Mouse (Mus musculus): ENCODE data around the gene Tfap4. TPM values are rescaled to one million over a fixed set of nuclear protein-coding genes. Genes with fewer than 3 reads are reported as not detected.

The Tfap4 gene
- polyA plus RNA-seq, 1 experiment from 2014 or later: 4.1 TPM

- H3K9ac ChIP-seq (ENCODE audit: low read length): peak overlapping the region; percentile 96
- 71% methylated on average over 2 of the region's 2 CpGs for WGBS
- no peak for ATAC-seq (ENCODE audit: insufficient number of reproducible peaks, insufficient read depth, low FRiP score, low read depth)
- no peak overlapping the region for H3K4me3 ChIP-seq (ENCODE audit: control insufficient read depth in 1 of 2, insufficient read depth in 1 of 2, low read depth in 1 of 2, low read length in 2 of 2)
- H3K4me1 ChIP-seq (ENCODE audit: control insufficient read depth in 2 of 2, insufficient read depth in 2 of 2, low read length in 2 of 2): peaks cover 67 to 71% of the 10 kb centered on the region in 2 experiments
- no peaks in the 10 kb centered on the region for H3K9me3 ChIP-seq (ENCODE audit: control insufficient read depth, low read length)
- peak overlapping the region; percentile 91 for H3K4me2 ChIP-seq (ENCODE audit: low read length)
- no peaks in the 10 kb centered on the region for H3K36me3 ChIP-seq (ENCODE audit: control insufficient read depth, insufficient read depth, low read length)
- no peaks in the 10 kb centered on the region for H3K27me3 ChIP-seq (ENCODE audit: control insufficient read depth, insufficient read depth, low read length)
- peak overlapping the region in 1 of 2 experiments; percentile 96; a peak in 1 of 4 replicates for H3K27ac ChIP-seq (replicated peaks in 1 of 2; ENCODE audit: control insufficient read depth in 1 of 2, insufficient read depth in 1 of 2, low read depth in 2 of 2, low read length in 2 of 2)
These were observed 37.2 kb upstream of the Tfap4 start for GRCm38 (mm10) chr16:4596836-4597235.

GRCm38 (mm10) chr16:4596141-4596728 lies 36.6 kb upstream of the Tfap4 start:
- WGBS: 29% methylated on average over 3 of the region's 3 CpGs
- H3K4me2 ChIP-seq (ENCODE audit: low read length): peak overlapping the region; percentile 91
- peak overlapping the region; percentile 96 for H3K9ac ChIP-seq (ENCODE audit: low read length)
- peak overlapping the region; percentile 40 to 96 for H3K27ac ChIP-seq (replicated peaks in 1 of 2; ENCODE audit: control insufficient read depth in 1 of 2, insufficient read depth in 1 of 2, low read depth in 2 of 2, low read length in 2 of 2)
- peaks cover 62 to 65% of the 10 kb centered on the region in 2 experiments for H3K4me1 ChIP-seq (ENCODE audit: control insufficient read depth in 2 of 2, insufficient read depth in 2 of 2, low read length in 2 of 2)
- no peaks in the 10 kb centered on the region for H3K27me3 ChIP-seq (ENCODE audit: control insufficient read depth, insufficient read depth, low read length)
- ATAC-seq (ENCODE audit: insufficient number of reproducible peaks, insufficient read depth, low FRiP score, low read depth): no peak
- peaks cover 2% of the 10 kb centered on the region for H3K36me3 ChIP-seq (ENCODE audit: control insufficient read depth, insufficient read depth, low read length)
- no peaks in the 10 kb centered on the region for H3K9me3 ChIP-seq (ENCODE audit: control insufficient read depth, low read length)
- peak overlapping the region; percentile 76 to 85 for H3K4me3 ChIP-seq (ENCODE audit: control insufficient read depth in 1 of 2, insufficient read depth in 1 of 2, low read depth in 1 of 2, low read length in 2 of 2)

GRCm38 (mm10) chr16:4595527-4595963 lies 35.9 kb upstream of the Tfap4 start:
- no peak for ATAC-seq (ENCODE audit: insufficient number of reproducible peaks, insufficient read depth, low FRiP score, low read depth)
- peak overlapping the region; percentile 91 for H3K4me2 ChIP-seq (ENCODE audit: low read length)
- no peaks in the 10 kb centered on the region for H3K27me3 ChIP-seq (ENCODE audit: control insufficient read depth, insufficient read depth, low read length)
- peak overlapping the region; percentile 76 to 85 for H3K4me3 ChIP-seq (ENCODE audit: control insufficient read depth in 1 of 2, insufficient read depth in 1 of 2, low read depth in 1 of 2, low read length in 2 of 2)
- no peaks in the 10 kb centered on the region for H3K9me3 ChIP-seq (ENCODE audit: control insufficient read depth, low read length)
- H3K36me3 ChIP-seq (ENCODE audit: control insufficient read depth, insufficient read depth, low read length): peaks cover 8% of the 10 kb centered on the region
- 8% methylated on average over 5 of the region's 5 CpGs for WGBS
- peak overlapping the region; percentile 96 for H3K9ac ChIP-seq (ENCODE audit: low read length)
- peak overlapping the region; percentile 82 to 96 for H3K27ac ChIP-seq (replicated peaks in 1 of 2; ENCODE audit: control insufficient read depth in 1 of 2, insufficient read depth in 1 of 2, low read depth in 2 of 2, low read length in 2 of 2)
- peaks cover 55 to 58% of the 10 kb centered on the region in 2 experiments for H3K4me1 ChIP-seq (ENCODE audit: control insufficient read depth in 2 of 2, insufficient read depth in 2 of 2, low read length in 2 of 2)

- WGBS: under 1% methylated on average over 35 of the region's 52 CpGs
These were observed 35.3 kb upstream of the Tfap4 start for GRCm38 (mm10) chr16:4594814-4595526.

GRCm38 (mm10) chr16:4593971-4594813 lies 34.5 kb upstream of the Tfap4 start, which contains the start of gene Glis2:
Glis2 (plus strand) TSS chr16:4594713.
- Histone ChIP-seq H3K27me3 (ENCODE audit: control insufficient read depth, insufficient read depth, low read length) (no peaks in the 10 kb centered on the region), H3K27ac (replicated peaks in 1 of 2; ENCODE audit: control insufficient read depth in 1 of 2, insufficient read depth in 1 of 2, low read depth in 2 of 2, low read length in 2 of 2) (peak within 1 kb of the TSS; percentile 94 to 96), H3K4me2 (ENCODE audit: low read length) (peak within 1 kb of the TSS; percentile 91), H3K36me3 (ENCODE audit: control insufficient read depth, insufficient read depth, low read length) (peaks cover 21% of the 10 kb centered on the region), H3K9me3 (ENCODE audit: control insufficient read depth, low read length) (no peaks in the 10 kb centered on the region), H3K9ac (ENCODE audit: low read length) (peak within 1 kb of the TSS; percentile 96), H3K4me1 (ENCODE audit: control insufficient read depth in 2 of 2, insufficient read depth in 2 of 2, low read length in 2 of 2) (peaks cover 44 to 46% of the 10 kb centered on the region in 2 experiments), H3K4me3 (ENCODE audit: control insufficient read depth in 1 of 2, insufficient read depth in 1 of 2, low read depth in 1 of 2, low read length in 2 of 2) (peak within 1 kb of the TSS; percentile 76 to 85)
- peak; percentile 86 for ATAC-seq (ENCODE audit: insufficient number of reproducible peaks, insufficient read depth, low FRiP score, low read depth)
- 0% methylated on average over 27 of the region's 74 CpGs for WGBS

More at GRCm38 (mm10) chr16:4594814-4595526, 35.3 kb upstream of the Tfap4 start:
- ATAC-seq (ENCODE audit: insufficient number of reproducible peaks, insufficient read depth, low FRiP score, low read depth): peak; percentile 2; the same call in 1 of the 2 replicates
- Histone ChIP-seq H3K4me1 (ENCODE audit: control insufficient read depth in 2 of 2, insufficient read depth in 2 of 2, low read length in 2 of 2) (peaks cover 50 to 53% of the 10 kb centered on the region in 2 experiments), H3K4me3 (ENCODE audit: control insufficient read depth in 1 of 2, insufficient read depth in 1 of 2, low read depth in 1 of 2, low read length in 2 of 2) (peak overlapping the region; percentile 76 to 85), H3K36me3 (ENCODE audit: control insufficient read depth, insufficient read depth, low read length) (peaks cover 14% of the 10 kb centered on the region), H3K27ac (replicated peaks in 1 of 2; ENCODE audit: control insufficient read depth in 1 of 2, insufficient read depth in 1 of 2, low read depth in 2 of 2, low read length in 2 of 2) (peak overlapping the region; percentile 82 to 96), H3K9me3 (ENCODE audit: control insufficient read depth, low read length) (no peaks in the 10 kb centered on the region), H3K9ac (ENCODE audit: low read length) (peak overlapping the region; percentile 96), H3K4me2 (ENCODE audit: low read length) (peak overlapping the region; percentile 91), H3K27me3 (ENCODE audit: control insufficient read depth, insufficient read depth, low read length) (no peaks in the 10 kb centered on the region)

- no peaks in the 10 kb centered on the region for H3K9me3 ChIP-seq (ENCODE audit: control insufficient read depth, low read length)
- H3K27me3 ChIP-seq (ENCODE audit: control insufficient read depth, insufficient read depth, low read length): no peaks in the 10 kb centered on the region
- peak overlapping the region; percentile 91 for H3K4me2 ChIP-seq (ENCODE audit: low read length)
- peaks cover 34 to 36% of the 10 kb centered on the region in 2 experiments for H3K4me1 ChIP-seq (ENCODE audit: control insufficient read depth in 2 of 2, insufficient read depth in 2 of 2, low read length in 2 of 2)
- H3K4me3 ChIP-seq (ENCODE audit: control insufficient read depth in 1 of 2, insufficient read depth in 1 of 2, low read depth in 1 of 2, low read length in 2 of 2): peak overlapping the region; percentile 64 to 85
- H3K36me3 ChIP-seq (ENCODE audit: control insufficient read depth, insufficient read depth, low read length): peaks cover 21% of the 10 kb centered on the region
- peak overlapping the region; percentile 96 for H3K9ac ChIP-seq (ENCODE audit: low read length)
- 14% methylated on average over 32 of the region's 32 CpGs for WGBS
- ATAC-seq (ENCODE audit: insufficient number of reproducible peaks, insufficient read depth, low FRiP score, low read depth): no peak
- H3K27ac ChIP-seq (replicated peaks in 1 of 2; ENCODE audit: control insufficient read depth in 1 of 2, insufficient read depth in 1 of 2, low read depth in 2 of 2, low read length in 2 of 2): peak overlapping the region; percentile 94 to 96
These were observed 33.5 kb upstream of the Tfap4 start for GRCm38 (mm10) chr16:4592909-4593875.

All from heart, embryonic 14.5 days (tissue).